Mouse (Mus musculus): ENCODE measurements around the gene 1700034J05Rik. TPM values are rescaled to one million over a fixed set of nuclear protein-coding genes. Genes with fewer than 3 reads are reported as not detected.

Gene 1700034J05Rik
- polyA plus RNA-seq, 2 experiments, result 0.56 TPM; not detected in 1

GRCm38 (mm10) chr6:146979115-146979744, 25.0 kb upstream of the 1700034J05Rik start:
- no peaks in the 10 kb centered on the region for H3K9me3 ChIP-seq (ENCODE audit: control insufficient read depth, low read length)
- ATAC-seq (ENCODE audit: low FRiP score, low read depth) (peak; percentile 16), DNase-seq (ENCODE audit: low spot score) (no peak)
- peak overlapping the region; percentile 39; the same call in 1 of the 2 replicates for H3K27ac ChIP-seq (replicated peaks; ENCODE audit: low read depth, low read length)
- no peaks in the 10 kb centered on the region for H3K27me3 ChIP-seq (ENCODE audit: control insufficient read depth, insufficient read depth, low read length)
- H3K4me1 ChIP-seq (ENCODE audit: control insufficient read depth, insufficient read depth, low read length), result peaks cover 19% of the 10 kb centered on the region
- 45% methylated on average over 1 of the region's 1 CpGs for WGBS
- H3K4me3 ChIP-seq (replicated peaks; ENCODE audit: low read length), result no peak overlapping the region
- no peak overlapping the region for H3K9ac ChIP-seq (ENCODE audit: low read depth, low read length, severe bottlenecking)
- peaks cover 8% of the 10 kb centered on the region; the same call in 1 of the 2 replicates for H3K36me3 ChIP-seq (ENCODE audit: control insufficient read depth, insufficient read depth, low read length)
- TF ChIP-seq POLR2A (IDR thresholded peaks at IDR 0.05; ENCODE audit: borderline replicate concordance, extremely low read depth, insufficient read depth, insufficient read length), result no peak
- no peak overlapping the region for H3K4me2 ChIP-seq (replicated peaks; ENCODE audit: low read depth, low read length, severe bottlenecking)

- Histone ChIP-seq H3K4me3 (replicated peaks; ENCODE audit: low read length) (no peak overlapping the region), H3K27me3 (ENCODE audit: control insufficient read depth, insufficient read depth, low read length) (no peaks in the 10 kb centered on the region), H3K4me1 (ENCODE audit: control insufficient read depth, insufficient read depth, low read length) (peaks cover 19% of the 10 kb centered on the region), H3K27ac (replicated peaks; ENCODE audit: low read depth, low read length) (no peak overlapping the region), H3K9me3 (ENCODE audit: control insufficient read depth, low read length) (no peaks in the 10 kb centered on the region), H3K9ac (ENCODE audit: low read depth, low read length, severe bottlenecking) (no peak overlapping the region), H3K4me2 (replicated peaks; ENCODE audit: low read depth, low read length, severe bottlenecking) (no peak overlapping the region), H3K36me3 (ENCODE audit: control insufficient read depth, insufficient read depth, low read length) (peaks cover 8% of the 10 kb centered on the region; the same call in 1 of the 2 replicates)
- 38% methylated on average over 5 of the region's 5 CpGs for WGBS
- DNase-seq (ENCODE audit: low spot score), result peak; percentile 59
- ATAC-seq (ENCODE audit: low FRiP score, low read depth), result 0 out of 2 replicates have a peak, but pooled peaks have one; percentile 24
- no peak for TF ChIP-seq POLR2A (IDR thresholded peaks at IDR 0.05; ENCODE audit: borderline replicate concordance, extremely low read depth, insufficient read depth, insufficient read length)
These were observed 24.5 kb upstream of the 1700034J05Rik start for GRCm38 (mm10) chr6:146978691-146979114.

DNA sequence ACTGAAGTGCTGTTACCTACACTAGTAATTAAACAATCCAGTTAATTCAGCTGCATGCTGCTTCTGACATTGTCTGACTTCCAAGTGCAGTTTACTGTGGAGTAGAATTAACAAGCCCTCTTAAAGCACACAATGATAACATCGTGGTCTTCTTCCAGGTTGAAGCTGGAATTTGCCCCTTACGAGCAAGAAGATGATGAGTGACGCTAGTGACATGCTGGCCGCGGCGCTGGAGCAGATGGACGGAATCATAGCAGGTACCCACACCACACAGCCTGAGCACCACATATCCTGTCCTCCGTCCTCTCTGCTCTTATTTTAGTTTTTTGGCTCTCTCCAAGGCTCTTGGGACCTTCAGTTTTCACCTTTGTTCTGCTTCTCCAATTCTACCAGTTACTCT, 22.2 kb upstream of the 1700034J05Rik start:
- no peak overlapping the region for H3K4me2 ChIP-seq (replicated peaks; ENCODE audit: low read depth, low read length, severe bottlenecking)
- H3K27ac ChIP-seq (replicated peaks; ENCODE audit: low read depth, low read length), result no peak overlapping the region
- 0 out of 2 replicates have a peak, but pooled peaks cover 8% of the 10 kb centered on the region for H3K36me3 ChIP-seq (ENCODE audit: control insufficient read depth, insufficient read depth, low read length)
- no peaks in the 10 kb centered on the region for H3K9me3 ChIP-seq (ENCODE audit: control insufficient read depth, low read length)
- peaks cover 19% of the 10 kb centered on the region for H3K4me1 ChIP-seq (ENCODE audit: control insufficient read depth, insufficient read depth, low read length)
- 85% methylated on average over 8 of the region's 8 CpGs for WGBS
- H3K9ac ChIP-seq (ENCODE audit: low read depth, low read length, severe bottlenecking), result no peak overlapping the region
- ATAC-seq (ENCODE audit: low FRiP score, low read depth), result no peak
- no peaks in the 10 kb centered on the region for H3K27me3 ChIP-seq (ENCODE audit: control insufficient read depth, insufficient read depth, low read length)
- H3K4me3 ChIP-seq (replicated peaks; ENCODE audit: low read length), result no peak overlapping the region
- DNase-seq (ENCODE audit: low spot score), result no peak
- no peak for TF ChIP-seq POLR2A (IDR thresholded peaks at IDR 0.05; ENCODE audit: borderline replicate concordance, extremely low read depth, insufficient read depth, insufficient read length)

DNA sequence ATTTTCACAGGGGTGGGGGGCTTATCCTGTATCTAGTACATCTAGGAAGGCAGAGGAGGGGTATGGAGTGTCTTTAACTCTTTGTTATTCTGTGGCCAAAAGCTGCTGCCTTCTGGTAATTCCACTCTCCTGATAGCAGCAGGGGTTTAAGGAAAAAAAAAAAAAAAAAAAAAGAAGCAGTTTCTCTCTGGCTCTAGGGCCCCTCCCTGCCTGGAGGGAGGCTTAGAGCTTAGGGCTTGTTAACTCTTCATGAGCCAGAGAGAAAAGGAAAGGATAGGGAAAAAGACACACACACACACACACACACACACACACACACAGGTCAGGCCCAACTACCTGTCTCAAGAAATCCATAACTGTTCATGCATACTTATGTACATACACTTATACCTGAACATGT, 19.6 kb upstream of the 1700034J05Rik start:
- no peak for TF ChIP-seq POLR2A (IDR thresholded peaks at IDR 0.05; ENCODE audit: borderline replicate concordance, extremely low read depth, insufficient read depth, insufficient read length)
- DNase-seq (ENCODE audit: low spot score), result no peak
- H3K36me3 ChIP-seq (ENCODE audit: control insufficient read depth, insufficient read depth, low read length), result 0 out of 2 replicates have a peak, but pooled peaks cover 8% of the 10 kb centered on the region
- H3K27me3 ChIP-seq (ENCODE audit: control insufficient read depth, insufficient read depth, low read length), result no peaks in the 10 kb centered on the region
- H3K4me2 ChIP-seq (replicated peaks; ENCODE audit: low read depth, low read length, severe bottlenecking), result no peak overlapping the region
- H3K9ac ChIP-seq (ENCODE audit: low read depth, low read length, severe bottlenecking), result no peak overlapping the region
- no peak for ATAC-seq (ENCODE audit: low FRiP score, low read depth)
- no peak overlapping the region for H3K4me3 ChIP-seq (replicated peaks; ENCODE audit: low read length)
- H3K27ac ChIP-seq (replicated peaks; ENCODE audit: low read depth, low read length), result no peak overlapping the region
- peaks cover 7% of the 10 kb centered on the region for H3K4me1 ChIP-seq (ENCODE audit: control insufficient read depth, insufficient read depth, low read length)
- no peaks in the 10 kb centered on the region for H3K9me3 ChIP-seq (ENCODE audit: control insufficient read depth, low read length)

DNA sequence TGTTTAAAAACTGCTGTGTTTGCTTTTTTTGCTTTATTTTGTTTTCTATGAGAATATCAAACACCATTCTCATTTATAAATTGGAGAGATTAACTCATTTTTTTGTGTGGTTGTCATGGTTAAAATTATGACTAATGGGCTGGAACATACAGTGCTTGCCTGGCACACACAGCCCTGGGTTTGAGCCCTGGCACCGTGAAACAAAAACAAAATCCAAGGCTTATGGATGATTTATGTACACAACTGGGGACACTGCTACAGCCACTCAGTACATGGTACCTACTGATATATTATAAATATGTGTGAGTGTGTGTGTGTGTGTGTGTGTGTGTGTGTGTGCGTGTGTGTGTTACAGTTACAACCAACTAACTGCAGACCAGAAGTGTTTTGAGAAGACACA, 19.2 kb upstream of the 1700034J05Rik start:
- no peak overlapping the region for H3K4me3 ChIP-seq (replicated peaks; ENCODE audit: low read length)
- no peak for DNase-seq (ENCODE audit: low spot score)
- H3K27me3 ChIP-seq (ENCODE audit: control insufficient read depth, insufficient read depth, low read length), result no peaks in the 10 kb centered on the region
- no peaks in the 10 kb centered on the region for H3K9me3 ChIP-seq (ENCODE audit: control insufficient read depth, low read length)
- H3K4me2 ChIP-seq (replicated peaks; ENCODE audit: low read depth, low read length, severe bottlenecking), result no peak overlapping the region
- H3K36me3 ChIP-seq (ENCODE audit: control insufficient read depth, insufficient read depth, low read length), result 0 out of 2 replicates have a peak, but pooled peaks cover 8% of the 10 kb centered on the region
- whole genome bisulfite sequencing, result 67% methylated on average over 2 of the region's 2 CpGs
- peaks cover 3% of the 10 kb centered on the region; the same call in 1 of the 2 replicates for H3K4me1 ChIP-seq (ENCODE audit: control insufficient read depth, insufficient read depth, low read length)
- TF ChIP-seq POLR2A (IDR thresholded peaks at IDR 0.05; ENCODE audit: borderline replicate concordance, extremely low read depth, insufficient read depth, insufficient read length), result no peak
- no peak overlapping the region for H3K9ac ChIP-seq (ENCODE audit: low read depth, low read length, severe bottlenecking)
- H3K27ac ChIP-seq (replicated peaks; ENCODE audit: low read depth, low read length), result no peak overlapping the region
- no peak for ATAC-seq (ENCODE audit: low FRiP score, low read depth)
